24 mouse cellular contexts compared by ENCODE assay signal in the genomic region with DNA sequence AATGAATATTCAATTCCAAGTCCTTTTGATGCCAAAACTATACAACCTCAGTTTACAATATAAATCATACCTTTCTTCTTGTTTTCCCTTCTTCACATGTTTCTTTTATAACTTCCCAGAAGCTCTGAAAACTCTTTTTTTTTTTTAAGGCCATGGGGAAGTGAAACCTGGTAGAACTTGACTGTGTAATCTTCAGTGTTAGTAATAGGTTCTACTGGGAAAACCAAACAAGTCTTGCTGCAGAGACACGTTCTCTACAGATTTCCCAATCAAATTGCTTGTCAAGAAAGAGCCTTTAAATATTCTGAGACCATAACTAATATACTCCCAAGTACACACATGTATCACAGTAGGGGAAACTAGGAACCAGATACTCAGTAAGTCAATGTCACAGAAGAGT.
A peak's percentile ranks its signal among the peaks of the same experiment; 100 is the strongest.
DNase-seq lines count a peak whose midpoint lies in the region; ATAC-seq and TF ChIP-seq lines count a peak whose summit lies in the region.
"Had no signal": no experiment of that assay in that cellular context is flagged by ENCODE, and none has a peak within 500 bp of the region (broad histone marks: within the 10 kb centered on the region; RNA-seq: fewer than 3 reads in every experiment).

No protein-coding gene starts in this region.

- WGBS in liver, postnatal 0 days (ENCODE audit: insufficient replicate concordance), result 26% methylated on average over 1 of the region's 1 CpGs
- WGBS in liver, embryonic 11.5 days, result 65% methylated on average over 1 of the region's 1 CpGs
- 89% methylated on average over 1 of the region's 1 CpGs for whole genome bisulfite sequencing in forebrain, embryonic 13.5 days
- 92% methylated on average over 1 of the region's 1 CpGs for WGBS in hindbrain, embryonic 13.5 days

- no peak for TF ChIP-seq EP300 in liver, postnatal 0 days (IDR thresholded peaks at IDR 0.05; ENCODE audit: low read depth)

- TF ChIP-seq CTCF in liver, postnatal 0 days (IDR thresholded peaks at IDR 0.05; ENCODE audit: low read depth), result no peak

- H3K36me3 ChIP-seq in liver, postnatal 0 days (replicated peaks; ENCODE audit: insufficient read depth, low read length), result no peaks in the 10 kb centered on the region
- no peaks in the 10 kb centered on the region for H3K36me3 ChIP-seq in liver, embryonic 11.5 days (ENCODE audit: control insufficient read depth, insufficient read depth, low read length)
- no peaks in the 10 kb centered on the region for H3K36me3 ChIP-seq in forebrain, embryonic 13.5 days (ENCODE audit: poor library complexity, severe bottlenecking)
- no peaks in the 10 kb centered on the region for H3K36me3 ChIP-seq in hindbrain, embryonic 13.5 days
- H3K36me3 ChIP-seq: forebrain, embryonic 10.5 days had no signal

- H3K4me3 ChIP-seq in liver, postnatal 0 days (ENCODE audit: low read depth, low read length), result no peak overlapping the region
- H3K4me3 ChIP-seq in liver, embryonic 11.5 days (ENCODE audit: low read depth, low read length), result no peak overlapping the region
- no peak overlapping the region for H3K4me3 ChIP-seq in forebrain, embryonic 13.5 days
- H3K4me3 ChIP-seq in hindbrain, embryonic 13.5 days, result no peak overlapping the region
- H3K4me3 ChIP-seq: forebrain, embryonic 10.5 days; heart, adult 2 months had no signal

- no peak overlapping the region for H3K9ac ChIP-seq in liver, postnatal 0 days (replicated peaks)
- H3K9ac ChIP-seq in liver, embryonic 11.5 days (ENCODE audit: low read depth, low read length), result no peak overlapping the region
- no peak overlapping the region for H3K9ac ChIP-seq in forebrain, embryonic 13.5 days
- H3K9ac ChIP-seq in hindbrain, embryonic 13.5 days, result no peak overlapping the region
- H3K9ac ChIP-seq: forebrain, postnatal 0 days; hindbrain, embryonic 14.5 days had no signal

- H3K27me3 ChIP-seq in liver, postnatal 0 days (ENCODE audit: insufficient read depth, low read length), result no peaks in the 10 kb centered on the region
- H3K27me3 ChIP-seq in liver, embryonic 11.5 days (replicated peaks; ENCODE audit: control insufficient read depth, insufficient read depth, low read length), result no peaks in the 10 kb centered on the region
- H3K27me3 ChIP-seq in forebrain, embryonic 13.5 days, result no peaks in the 10 kb centered on the region
- H3K27me3 ChIP-seq in hindbrain, embryonic 13.5 days, result no peaks in the 10 kb centered on the region

- no peak overlapping the region for H3K4me2 ChIP-seq in liver, postnatal 0 days (ENCODE audit: low read depth, low read length)
- H3K4me2 ChIP-seq in liver, embryonic 11.5 days, result no peak overlapping the region
- no peak overlapping the region for H3K4me2 ChIP-seq in forebrain, embryonic 13.5 days
- no peak overlapping the region for H3K4me2 ChIP-seq in hindbrain, embryonic 13.5 days
- H3K4me2 ChIP-seq: heart, embryonic 11.5 days; hindbrain, embryonic 14.5 days had no signal

- no peak overlapping the region for H3K27ac ChIP-seq in liver, postnatal 0 days (ENCODE audit: low read depth)
- no peak overlapping the region for H3K27ac ChIP-seq in liver, embryonic 11.5 days (ENCODE audit: low read depth, low read length)
- H3K27ac ChIP-seq in forebrain, embryonic 13.5 days, result no peak overlapping the region
- H3K27ac ChIP-seq in hindbrain, embryonic 13.5 days, result no peak overlapping the region
- H3K27ac ChIP-seq: forebrain, embryonic 10.5 days; heart, adult 2 months; hindbrain, embryonic 14.5 days; hindbrain, postnatal 0 days had no signal

- 0 out of 2 replicates have a peak, but pooled peaks have one; percentile 23 for ATAC-seq in liver, postnatal 0 days
- no peak for ATAC-seq in liver, embryonic 11.5 days (replicated peaks; ENCODE audit: low FRiP score)
- ATAC-seq in common myeloid progenitor, adult 5-6 weeks (replicated peaks; ENCODE audit: low read depth, poor library complexity, severe bottlenecking), result peak; percentile 77
- ATAC-seq in megakaryocyte progenitor cell, adult 5-6 weeks (replicated peaks; ENCODE audit: poor library complexity), result peak; percentile 73
- ATAC-seq in forebrain, embryonic 13.5 days, result no peak
- no peak for ATAC-seq in hindbrain, embryonic 13.5 days (ENCODE audit: low FRiP score)
- ATAC-seq: activated CD4-positive, CD25-positive, alpha-beta regulatory T cell, adult 4 months; CD4-positive, CD25-positive, alpha-beta regulatory T cell, adult 4 months; forebrain, embryonic 14.5 days; forebrain, postnatal 0 days; hindbrain, postnatal 0 days; inflammation-experienced regulatory T-cells, adult 6 months had no signal

- DNase-seq in liver, postnatal 0 days, result no peak
- no peak for DNase-seq in liver, embryonic 11.5 days (ENCODE audit: low spot score)
- DNase-seq in A20 (ENCODE audit: low read depth, low spot score), result peak; percentile 37
- DNase-seq: adrenal gland, adult 8-10 months; adrenal gland, postnatal 25 days; cerebellum, adult 11-12 months; cerebellum, adult 8-10 months; cerebellum, postnatal 10 days; cerebellum, postnatal 36 days; forebrain, postnatal 0 days; gastrocnemius, postnatal 25 days; heart, adult 2 months had no signal

- no peaks in the 10 kb centered on the region for H3K9me3 ChIP-seq in liver, postnatal 0 days (ENCODE audit: low read length)
- no peaks in the 10 kb centered on the region for H3K9me3 ChIP-seq in liver, embryonic 11.5 days (ENCODE audit: control insufficient read depth, low read length)
- H3K9me3 ChIP-seq in forebrain, embryonic 13.5 days (replicated peaks), result no peaks in the 10 kb centered on the region
- H3K9me3 ChIP-seq in hindbrain, embryonic 13.5 days, result no peaks in the 10 kb centered on the region
- H3K9me3 ChIP-seq: forebrain, embryonic 10.5 days had no signal

- no peaks in the 10 kb centered on the region for H3K4me1 ChIP-seq in liver, postnatal 0 days (ENCODE audit: insufficient read depth)
- no peaks in the 10 kb centered on the region for H3K4me1 ChIP-seq in liver, embryonic 11.5 days (replicated peaks; ENCODE audit: control insufficient read depth, insufficient read depth, low read length)
- H3K4me1 ChIP-seq in forebrain, embryonic 13.5 days, result peaks cover 30% of the 10 kb centered on the region
- H3K4me1 ChIP-seq in hindbrain, embryonic 13.5 days (replicated peaks), result peaks cover 19% of the 10 kb centered on the region

Comparison
In these comparisons a context has a peak if more than half of its experiments do, and no peak if none do; other contexts are left out.
1. ATAC-seq: peak in liver, postnatal 0 days (single experiment), common myeloid progenitor, adult 5-6 weeks (single experiment) and megakaryocyte progenitor cell, adult 5-6 weeks (single experiment); none in liver, embryonic 11.5 days (single experiment), forebrain, embryonic 13.5 days (single experiment) and hindbrain, embryonic 13.5 days (single experiment).